Mouse (Mus musculus): ENCODE data around the gene Gm44511. TPM values are rescaled to one million over a fixed set of nuclear protein-coding genes. Genes with fewer than 3 reads are reported as not detected.
A peak's percentile ranks its signal among the peaks of the same experiment; 100 is the strongest.

The Gm44511 gene
- polyA plus RNA-seq, 1 experiment from 2014 or later: 0.26 TPM

- WGBS: 93% methylated on average over 4 of the region's 4 CpGs
- Histone ChIP-seq H3K4me1 (ENCODE audit: insufficient read depth, low read depth, low read length) (peaks cover 4% of the 10 kb centered on the region; the same call in 1 of the 2 replicates), H3K27me3 (replicated peaks; ENCODE audit: insufficient read depth, low read length) (no peaks in the 10 kb centered on the region), H3K4me3 (ENCODE audit: low read depth, low read length) (no peak overlapping the region), H3K4me2 (replicated peaks; ENCODE audit: low read depth, low read length) (no peak overlapping the region), H3K27ac (ENCODE audit: low read length) (no peak overlapping the region), H3K36me3 (ENCODE audit: insufficient read depth, low read length) (no peaks in the 10 kb centered on the region), H3K9me3 (ENCODE audit: low read length) (no peaks in the 10 kb centered on the region), H3K9ac (replicated peaks; ENCODE audit: low read depth) (no peak overlapping the region)
- TF ChIP-seq EP300 (IDR thresholded peaks at IDR 0.05): no peak
- TF ChIP-seq CTCF (IDR thresholded peaks at IDR 0.05): no peak
- DNase-seq (ENCODE audit: low spot score): no peak
- no peak for ATAC-seq
These were observed 21.3 kb upstream of the Gm44511 start for GRCm38 (mm10) chr6:128847401-128847800.

DNA sequence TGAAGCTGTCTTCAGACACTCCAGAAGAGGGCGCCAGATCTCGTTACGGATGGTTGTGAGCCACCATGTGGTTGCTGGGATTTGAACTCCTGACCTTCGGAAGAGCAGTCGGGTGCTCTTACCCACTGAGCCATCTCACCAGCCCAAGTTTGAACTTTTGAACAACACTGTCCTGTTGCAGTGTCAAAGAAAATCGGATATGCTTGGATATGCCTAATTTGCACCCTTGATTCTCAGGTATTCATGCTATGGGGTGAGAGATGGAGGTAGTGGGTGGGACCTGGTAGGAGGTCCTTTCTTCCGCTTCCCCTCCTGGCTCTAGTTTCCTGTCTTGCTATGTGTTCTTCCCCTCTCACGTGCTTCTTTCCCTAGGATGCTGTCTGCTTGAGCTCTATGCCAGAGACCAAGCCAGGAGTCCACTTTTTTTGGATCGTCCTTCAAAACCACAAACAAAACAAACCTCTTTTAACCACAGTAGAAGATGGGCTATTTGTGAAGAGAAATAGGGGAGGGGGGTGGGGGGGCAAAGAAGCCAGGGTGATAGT, 20.0 kb upstream of the Gm44511 start:
- Histone ChIP-seq H3K9ac (replicated peaks; ENCODE audit: low read depth) (no peak overlapping the region), H3K27me3 (replicated peaks; ENCODE audit: insufficient read depth, low read length) (no peaks in the 10 kb centered on the region), H3K4me3 (ENCODE audit: low read depth, low read length) (no peak overlapping the region), H3K27ac (ENCODE audit: low read length) (no peak overlapping the region), H3K9me3 (ENCODE audit: low read length) (no peaks in the 10 kb centered on the region), H3K4me2 (replicated peaks; ENCODE audit: low read depth, low read length) (no peak overlapping the region), H3K36me3 (ENCODE audit: insufficient read depth, low read length) (no peaks in the 10 kb centered on the region), H3K4me1 (ENCODE audit: insufficient read depth, low read depth, low read length) (peaks cover 11% of the 10 kb centered on the region; the same call in 1 of the 2 replicates)
- TF ChIP-seq EP300 (IDR thresholded peaks at IDR 0.05) (no peak), CTCF (IDR thresholded peaks at IDR 0.05) (no peak)
- ATAC-seq (no peak), DNase-seq (ENCODE audit: low spot score) (no peak)
- 65% methylated on average over 6 of the region's 9 CpGs for WGBS

GRCm38 (mm10) chr6:128845319-128845979, 19.3 kb upstream of the Gm44511 start:
- H3K4me2 ChIP-seq (replicated peaks; ENCODE audit: low read depth, low read length): no peak overlapping the region
- H3K9ac ChIP-seq (replicated peaks; ENCODE audit: low read depth): no peak overlapping the region
- H3K36me3 ChIP-seq (ENCODE audit: insufficient read depth, low read length): no peaks in the 10 kb centered on the region
- 44% methylated on average over 7 of the region's 7 CpGs for WGBS
- H3K9me3 ChIP-seq (ENCODE audit: low read length): no peaks in the 10 kb centered on the region
- peak overlapping the region; percentile 43 for H3K27ac ChIP-seq (ENCODE audit: low read length)
- no peaks in the 10 kb centered on the region for H3K27me3 ChIP-seq (replicated peaks; ENCODE audit: insufficient read depth, low read length)
- H3K4me1 ChIP-seq (ENCODE audit: insufficient read depth, low read depth, low read length): peaks cover 11% of the 10 kb centered on the region; the same call in 1 of the 2 replicates
- TF ChIP-seq CTCF (IDR thresholded peaks at IDR 0.05) (peak; percentile 100), EP300 (IDR thresholded peaks at IDR 0.05) (no peak)
- DNase-seq (ENCODE audit: low spot score) (peak; percentile 92), ATAC-seq (peak; percentile 18)
- no peak overlapping the region for H3K4me3 ChIP-seq (ENCODE audit: low read depth, low read length)

GRCm38 (mm10) chr6:128844586-128845080, 18.5 kb upstream of the Gm44511 start:
- Histone ChIP-seq H3K4me2 (replicated peaks; ENCODE audit: low read depth, low read length) (no peak overlapping the region), H3K27me3 (replicated peaks; ENCODE audit: insufficient read depth, low read length) (no peaks in the 10 kb centered on the region), H3K36me3 (ENCODE audit: insufficient read depth, low read length) (no peaks in the 10 kb centered on the region), H3K27ac (ENCODE audit: low read length) (peak overlapping the region; percentile 99), H3K9me3 (ENCODE audit: low read length) (no peaks in the 10 kb centered on the region), H3K9ac (replicated peaks; ENCODE audit: low read depth) (no peak overlapping the region), H3K4me1 (ENCODE audit: insufficient read depth, low read depth, low read length) (peaks cover 11% of the 10 kb centered on the region; the same call in 1 of the 2 replicates), H3K4me3 (ENCODE audit: low read depth, low read length) (no peak overlapping the region)
- TF ChIP-seq EP300 (IDR thresholded peaks at IDR 0.05) (no peak), CTCF (IDR thresholded peaks at IDR 0.05) (no peak)
- WGBS: 88% methylated on average over 5 of the region's 5 CpGs
- ATAC-seq: no peak
- no peak for DNase-seq (ENCODE audit: low spot score)

- peaks cover 11% of the 10 kb centered on the region; the same call in 1 of the 2 replicates for H3K4me1 ChIP-seq (ENCODE audit: insufficient read depth, low read depth, low read length)
- H3K36me3 ChIP-seq (ENCODE audit: insufficient read depth, low read length): no peaks in the 10 kb centered on the region
- ATAC-seq (no peak), DNase-seq (ENCODE audit: low spot score) (no peak)
- 28% methylated on average over 8 of the region's 8 CpGs for WGBS
- H3K9me3 ChIP-seq (ENCODE audit: low read length): no peaks in the 10 kb centered on the region
- H3K9ac ChIP-seq (replicated peaks; ENCODE audit: low read depth): no peak overlapping the region
- H3K4me2 ChIP-seq (replicated peaks; ENCODE audit: low read depth, low read length): peak overlapping the region; percentile 79; the same call in 1 of the 2 replicates
- H3K27me3 ChIP-seq (replicated peaks; ENCODE audit: insufficient read depth, low read length): no peaks in the 10 kb centered on the region
- peak overlapping the region; percentile 99 for H3K27ac ChIP-seq (ENCODE audit: low read length)
- peak overlapping the region; percentile 80; the same call in 1 of the 2 replicates for H3K4me3 ChIP-seq (ENCODE audit: low read depth, low read length)
- no peak for TF ChIP-seq EP300 (IDR thresholded peaks at IDR 0.05)
- TF ChIP-seq CTCF (IDR thresholded peaks at IDR 0.05): no peak
These were observed 18.0 kb upstream of the Gm44511 start for GRCm38 (mm10) chr6:128844131-128844530.

- Histone ChIP-seq H3K4me1 (ENCODE audit: insufficient read depth, low read depth, low read length) (peaks cover 11% of the 10 kb centered on the region; the same call in 1 of the 2 replicates), H3K4me3 (ENCODE audit: low read depth, low read length) (peak overlapping the region; percentile 80), H3K27ac (ENCODE audit: low read length) (peak overlapping the region; percentile 99), H3K9me3 (ENCODE audit: low read length) (no peaks in the 10 kb centered on the region), H3K36me3 (ENCODE audit: insufficient read depth, low read length) (no peaks in the 10 kb centered on the region), H3K4me2 (replicated peaks; ENCODE audit: low read depth, low read length) (peak overlapping the region; percentile 79), H3K9ac (replicated peaks; ENCODE audit: low read depth) (peak overlapping the region; percentile 63), H3K27me3 (replicated peaks; ENCODE audit: insufficient read depth, low read length) (no peaks in the 10 kb centered on the region)
- ATAC-seq (peak; percentile 54), DNase-seq (ENCODE audit: low spot score) (peak; percentile 96)
- TF ChIP-seq CTCF (IDR thresholded peaks at IDR 0.05) (no peak), EP300 (IDR thresholded peaks at IDR 0.05) (peak; percentile 92)
- under 1% methylated on average over 22 of the region's 22 CpGs for WGBS
These were observed 17.4 kb upstream of the Gm44511 start for GRCm38 (mm10) chr6:128843479-128843992.

All from lung, postnatal 0 days (tissue).